Mouse (Mus musculus) cerebellum, adult 9-11 months (tissue): ENCODE results near the gene Ecm2.

Experiments
- DNase-seq: peaks from one replicate; pipeline ENCODE4 v3.0.0; 2022

Gene Ecm2

DNA sequence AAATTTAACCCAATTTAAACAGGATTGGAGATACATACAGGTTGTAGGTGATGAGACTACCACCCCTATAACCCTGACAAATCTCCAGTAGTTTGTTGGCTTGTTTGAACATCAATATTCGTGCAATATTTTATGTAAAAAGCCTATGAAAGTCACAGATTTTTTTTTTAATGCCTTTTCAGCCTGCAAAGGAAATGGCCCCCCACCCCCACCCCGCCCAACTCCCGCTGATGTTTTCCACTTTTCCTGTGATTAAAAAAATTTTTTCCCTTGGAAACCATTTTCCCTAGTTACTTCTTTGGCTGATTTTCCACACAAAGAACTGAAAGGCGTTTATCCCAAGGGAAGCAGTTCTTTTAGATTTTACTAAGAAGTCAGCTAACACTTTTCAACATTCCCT is at the start of gene Ecm2:
Ecm2 (plus strand) TSS at position 301 of the 400 bp plus-strand sequence.
- DNase-seq, result no peak

DNA sequence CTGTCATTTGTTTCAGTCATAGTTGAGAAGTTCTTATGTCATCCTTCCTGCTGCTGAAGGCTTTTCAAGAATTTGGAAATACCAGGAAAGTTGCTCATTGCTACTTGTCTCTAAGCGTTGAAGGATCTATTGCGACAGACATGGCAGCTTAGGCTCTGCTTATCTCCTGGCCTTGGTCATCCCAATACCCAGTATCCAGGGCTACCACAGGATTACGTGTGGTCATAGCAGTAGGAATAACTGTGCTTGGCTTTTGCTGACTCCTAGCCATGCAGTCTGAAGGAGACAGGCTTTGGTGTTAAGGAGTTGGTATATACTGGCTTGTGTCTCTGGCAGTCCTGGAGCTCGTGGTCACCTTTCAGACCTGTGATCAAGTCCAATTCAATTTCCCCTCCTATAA is 44.3 kb upstream of the Ecm2 start:
- no peak for DNase-seq

DNA sequence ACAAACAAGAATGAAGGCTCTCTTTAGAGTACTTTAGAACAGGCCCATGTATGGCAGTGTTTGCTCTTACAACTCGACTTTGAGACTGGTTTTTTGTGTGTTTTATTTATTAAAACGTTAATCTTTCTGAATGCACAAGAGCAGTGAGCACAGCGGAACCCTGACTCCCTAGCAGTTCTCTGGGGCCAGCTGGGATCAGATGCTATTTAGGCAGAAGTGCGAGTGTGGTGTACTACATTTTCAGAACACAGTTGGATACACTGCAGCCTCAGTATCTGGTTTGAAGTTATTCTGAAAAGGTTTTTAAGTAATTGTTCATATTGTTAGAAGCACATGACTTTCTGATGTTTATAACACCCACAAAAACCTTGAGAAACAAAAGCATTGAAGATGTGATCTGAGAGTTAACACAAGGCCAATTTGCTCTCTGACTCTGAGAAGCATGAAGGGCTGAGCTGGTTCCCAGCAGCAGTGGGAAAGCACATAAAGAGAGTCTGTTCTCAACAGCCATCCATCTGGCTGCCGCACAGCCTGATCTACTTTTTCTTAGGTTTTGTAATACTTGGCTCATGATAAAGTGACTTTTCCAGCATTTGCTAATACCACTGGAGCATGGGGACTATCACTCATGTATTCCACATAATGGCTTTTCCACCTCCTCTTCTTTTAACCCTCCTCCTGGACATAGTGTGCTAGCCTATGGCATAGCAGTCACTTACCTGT is 43.8 kb upstream of the Ecm2 start:
- no peak for DNase-seq

DNA sequence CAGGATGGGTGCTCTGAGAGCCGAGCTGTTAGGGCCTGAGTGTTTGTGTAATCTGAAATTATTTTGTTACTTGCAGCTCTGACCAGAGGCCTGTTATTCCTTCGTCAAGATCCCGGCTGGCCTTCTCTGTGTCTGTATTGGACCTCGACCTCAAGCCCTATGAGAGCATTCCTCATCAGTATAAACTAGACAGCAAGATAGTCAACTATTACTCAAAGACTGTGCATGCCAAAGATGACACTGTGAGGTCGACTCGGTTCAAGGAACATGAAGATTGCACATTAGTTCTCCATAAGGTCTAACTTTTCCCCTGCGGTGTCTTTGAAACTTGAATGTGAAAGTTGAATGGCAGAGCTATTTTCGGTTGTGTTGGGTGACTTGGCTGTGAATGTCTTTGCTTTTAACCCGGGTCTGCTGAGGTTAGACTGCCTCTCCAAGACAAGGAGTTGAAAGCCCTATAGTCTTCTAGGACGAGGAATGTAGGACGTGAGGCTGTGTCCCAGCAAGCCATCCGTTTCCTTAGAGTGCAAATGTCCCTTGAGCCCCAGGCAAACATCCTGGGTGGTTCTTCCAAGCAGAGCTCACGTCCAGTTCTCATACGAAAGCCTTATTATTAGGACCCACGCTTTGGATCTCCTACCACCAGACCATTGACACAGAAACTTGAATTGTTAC is 43.0 kb upstream of the Ecm2 start:
- DNase-seq, result no peak

DNA sequence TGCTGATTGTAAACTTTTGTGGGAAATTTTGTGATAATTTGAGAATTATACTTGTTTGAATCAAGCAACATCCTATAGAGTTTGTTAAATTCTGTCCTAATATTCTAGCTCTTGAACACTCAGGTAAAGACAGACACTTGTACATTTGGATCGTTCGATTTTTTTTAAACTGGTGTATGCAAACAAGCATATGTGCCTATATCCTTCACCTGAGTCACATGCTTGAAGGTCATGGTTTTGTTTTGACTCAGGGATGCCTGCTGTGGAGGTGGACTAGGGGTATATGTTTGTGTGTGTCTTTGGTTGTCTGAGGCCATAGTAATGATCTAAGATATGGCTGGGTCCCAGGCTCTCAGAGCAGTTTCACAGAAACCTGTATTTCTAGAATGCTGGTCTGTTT is 41.7 kb upstream of the Ecm2 start:
- DNase-seq, result no peak

DNA sequence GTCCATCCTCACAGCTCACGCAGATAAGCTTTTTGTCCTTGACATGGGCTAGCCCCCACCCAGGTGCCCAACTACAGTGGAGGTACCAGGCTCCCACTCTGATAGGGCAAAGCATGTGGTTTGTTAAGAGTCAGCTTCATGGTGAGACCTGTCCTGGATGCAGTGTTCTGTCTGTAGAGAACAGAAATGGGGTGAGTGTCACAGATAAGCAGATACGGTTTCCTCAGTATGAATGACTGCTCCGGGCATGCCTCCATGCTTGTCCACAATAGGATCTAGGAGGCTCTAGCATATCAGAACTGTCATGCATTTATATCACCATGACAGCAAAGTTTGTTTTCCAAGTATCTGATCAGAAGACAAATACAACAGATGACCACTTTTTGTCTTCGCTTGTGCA is 38.7 kb upstream of the Ecm2 start:
- DNase-seq, result no peak

DNA sequence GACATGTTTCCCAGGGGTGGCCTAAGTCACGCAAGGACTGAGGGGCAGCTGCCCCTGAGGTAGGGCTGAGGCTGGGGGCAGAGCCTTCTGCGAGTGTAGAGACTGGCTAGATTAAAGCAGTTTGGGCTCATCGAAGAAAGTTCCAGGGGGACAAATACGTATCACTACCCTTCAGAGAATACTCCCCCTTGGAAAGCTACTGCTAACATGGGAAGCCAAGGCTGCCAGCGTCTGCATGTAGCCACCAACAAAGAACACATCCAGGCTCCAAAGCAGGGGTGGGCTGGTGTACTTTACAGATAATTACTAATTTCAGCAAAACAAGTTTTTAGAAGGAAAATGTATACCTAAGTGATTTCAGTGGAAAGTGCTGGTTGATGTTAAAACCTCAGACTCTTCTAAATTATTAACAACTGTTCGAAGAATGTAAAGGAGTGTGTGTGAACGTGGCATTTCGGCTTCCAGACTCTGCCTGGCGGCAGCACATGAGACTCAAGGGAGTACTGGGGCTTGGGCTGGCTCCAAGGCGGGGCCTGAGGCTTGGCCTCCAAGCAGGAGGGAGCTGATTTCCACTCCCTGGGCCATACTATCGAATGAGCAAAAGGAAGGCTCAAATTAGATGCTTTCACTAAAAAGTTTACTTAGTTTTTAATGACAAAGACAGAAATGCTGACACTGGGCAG is 38.1 kb upstream of the Ecm2 start:
- no peak for DNase-seq

DNA sequence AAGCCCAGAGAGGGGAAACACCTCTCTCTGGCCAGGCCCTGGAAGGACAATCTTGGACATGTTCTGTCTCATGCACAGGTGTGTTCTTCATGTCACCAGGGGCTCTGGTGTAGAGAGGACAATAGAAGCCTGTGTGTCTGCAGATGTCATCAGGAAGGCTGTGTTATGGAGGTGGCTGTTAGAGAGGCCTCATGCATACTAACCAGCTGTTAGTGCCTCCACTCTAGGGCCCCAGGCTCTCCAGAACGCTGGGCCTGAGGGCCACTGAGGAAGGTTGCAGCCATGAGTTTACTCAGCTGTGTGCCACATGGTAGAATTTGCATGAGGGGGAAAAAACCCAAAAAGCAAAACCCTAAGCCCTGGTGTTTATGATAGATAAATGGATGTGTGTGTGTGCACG is 37.0 kb upstream of the Ecm2 start:
- no peak for DNase-seq

DNA sequence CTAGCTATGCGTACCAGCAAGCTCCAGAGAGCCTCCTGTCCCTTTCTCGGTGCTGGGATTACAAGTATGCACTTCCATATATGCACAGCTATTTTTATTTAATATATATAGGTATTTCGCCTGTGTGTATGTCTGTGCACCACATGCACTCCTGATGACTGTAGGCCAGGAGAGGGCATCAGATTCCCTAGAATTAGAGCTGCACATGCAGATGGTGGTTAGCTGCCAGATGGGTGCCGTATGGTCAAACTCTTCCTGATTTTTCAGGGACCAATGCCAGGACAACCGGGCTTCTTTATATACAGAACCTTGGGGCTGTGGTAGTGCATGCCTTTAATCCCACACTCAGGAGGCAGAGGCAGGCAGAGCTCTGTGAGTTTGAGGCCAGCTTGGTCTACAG is 35.6 kb upstream of the Ecm2 start:
- peak; percentile 20 for DNase-seq

DNA sequence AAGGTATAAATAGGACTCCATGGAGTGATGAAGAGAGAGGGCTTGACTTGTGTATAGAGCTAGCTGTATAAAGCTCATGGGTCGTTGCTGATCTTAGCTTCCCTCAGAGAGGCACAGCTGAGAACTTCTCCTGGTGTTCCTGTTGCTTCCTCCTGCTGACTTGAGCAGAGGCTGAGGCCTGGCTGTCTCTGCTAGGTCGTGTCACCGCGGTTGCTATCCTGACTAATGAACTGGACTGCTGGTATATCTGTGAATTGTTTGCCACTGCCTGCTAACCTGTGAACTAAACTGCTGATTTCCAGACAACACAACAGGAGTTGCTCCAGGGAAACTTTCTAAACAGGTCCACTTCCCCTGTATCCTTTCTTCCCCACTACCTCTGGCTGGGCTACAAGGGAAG is 34.3 kb upstream of the Ecm2 start:
- no peak for DNase-seq

DNA sequence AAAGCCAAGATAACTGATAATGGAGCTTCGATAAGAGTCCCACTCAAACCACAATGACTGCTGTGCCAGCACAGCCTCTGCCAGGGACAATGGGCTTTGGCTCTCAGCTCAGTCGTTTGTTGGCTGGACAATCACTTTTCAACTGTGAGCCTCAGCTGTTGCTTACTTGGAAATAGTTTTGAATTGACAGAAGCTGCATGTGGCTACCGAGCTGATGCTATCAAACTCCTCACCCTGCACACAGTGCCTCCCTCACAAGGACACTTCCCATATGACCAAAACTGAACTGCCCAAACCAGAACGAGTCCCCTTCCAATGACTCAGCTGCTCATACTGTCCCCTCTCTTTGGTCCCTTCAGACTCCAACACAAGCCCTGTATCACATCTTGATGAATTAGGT is 33.8 kb upstream of the Ecm2 start:
- no peak for DNase-seq

DNA sequence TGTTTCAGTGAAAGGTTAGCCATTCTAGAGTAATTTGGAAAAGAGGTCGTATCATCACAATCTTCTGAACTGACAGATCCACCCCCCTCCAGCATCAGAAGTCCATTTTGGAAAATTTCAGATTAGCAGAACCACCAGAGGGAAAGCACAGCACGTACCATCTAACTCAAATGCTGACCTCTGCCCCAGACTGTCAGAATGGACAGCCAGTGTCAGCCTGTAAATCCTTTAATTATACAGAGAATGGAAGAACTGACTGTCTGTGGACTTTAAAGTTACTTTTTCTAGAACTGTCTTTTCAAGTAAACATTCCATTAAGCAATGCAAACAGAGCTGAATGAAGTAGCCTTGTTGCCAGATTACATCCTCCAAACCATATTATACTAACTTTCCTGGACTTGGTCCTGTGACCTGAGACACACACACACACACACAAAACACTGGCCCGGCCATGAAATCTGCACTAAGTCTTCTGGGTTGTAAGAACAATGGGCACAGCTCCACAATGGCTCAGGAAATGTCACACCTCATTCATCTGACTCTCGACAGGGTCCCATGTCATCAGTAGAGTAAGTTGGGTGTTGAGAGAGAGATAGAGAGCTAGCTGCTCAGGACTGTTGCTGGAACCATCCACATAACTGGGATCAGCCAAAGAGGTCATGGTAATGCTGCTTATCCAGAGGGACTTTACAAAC is 32.5 kb upstream of the Ecm2 start:
- no peak for DNase-seq

DNA sequence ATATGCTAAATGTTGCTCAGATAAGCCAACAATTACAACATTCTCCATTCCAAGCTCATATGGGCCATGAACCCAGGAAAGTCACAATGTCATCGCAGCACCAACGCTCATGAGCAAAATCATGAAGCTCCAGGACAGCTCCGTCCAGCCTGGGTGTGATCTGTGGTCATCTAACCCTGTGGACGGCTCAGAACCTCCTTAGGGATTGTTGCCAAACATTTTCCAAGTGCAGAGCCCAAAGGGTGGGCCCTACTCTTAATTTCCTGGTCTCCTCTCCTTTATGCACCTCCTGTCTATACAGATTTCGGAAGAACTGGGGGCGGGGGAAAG is 32.0 kb upstream of the Ecm2 start:
- DNase-seq, result no peak

DNA sequence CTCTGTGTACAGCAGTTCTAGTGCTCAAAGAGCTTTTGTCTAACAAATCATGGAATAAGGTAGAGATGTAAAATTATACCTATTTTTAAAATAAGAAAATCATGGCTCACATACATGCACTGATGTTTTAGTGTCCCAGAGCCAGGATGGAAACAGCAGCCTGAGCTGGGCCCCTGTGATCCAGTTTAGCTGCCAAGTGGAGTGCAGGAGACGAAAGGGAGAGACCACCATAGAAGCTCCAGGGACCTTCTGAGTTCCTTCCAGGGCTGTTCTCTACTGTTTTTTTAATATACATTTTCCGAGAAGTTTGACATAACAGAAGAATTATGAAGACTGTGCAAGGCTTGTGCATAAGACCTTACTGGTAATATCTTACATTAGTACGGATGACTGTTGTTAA is 26.7 kb upstream of the Ecm2 start:
- no peak for DNase-seq

DNA sequence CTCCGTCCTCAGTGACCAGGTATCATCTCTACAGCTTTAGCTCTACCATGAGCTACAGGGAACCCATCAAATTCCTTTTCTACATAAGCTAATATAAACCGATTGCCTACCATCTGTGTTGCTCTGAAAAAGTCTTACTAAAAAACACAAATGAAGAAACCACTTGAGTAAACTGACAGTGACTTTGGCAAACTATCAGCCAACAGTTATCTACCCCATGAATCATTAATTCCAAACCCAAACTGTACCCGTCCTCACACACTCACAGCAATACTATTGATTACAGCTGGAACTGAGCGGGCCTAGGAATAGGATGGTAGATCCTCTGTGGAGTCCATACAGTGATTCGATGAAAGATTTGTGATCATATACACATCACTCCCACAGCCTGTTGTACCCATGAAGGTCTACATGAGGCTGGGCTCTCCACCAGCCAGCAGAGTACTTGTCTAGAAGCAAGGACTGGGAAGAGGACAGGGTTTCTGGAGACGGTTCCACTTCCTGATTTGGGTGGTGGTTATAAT is 25.7 kb upstream of the Ecm2 start:
- no peak for DNase-seq

DNA sequence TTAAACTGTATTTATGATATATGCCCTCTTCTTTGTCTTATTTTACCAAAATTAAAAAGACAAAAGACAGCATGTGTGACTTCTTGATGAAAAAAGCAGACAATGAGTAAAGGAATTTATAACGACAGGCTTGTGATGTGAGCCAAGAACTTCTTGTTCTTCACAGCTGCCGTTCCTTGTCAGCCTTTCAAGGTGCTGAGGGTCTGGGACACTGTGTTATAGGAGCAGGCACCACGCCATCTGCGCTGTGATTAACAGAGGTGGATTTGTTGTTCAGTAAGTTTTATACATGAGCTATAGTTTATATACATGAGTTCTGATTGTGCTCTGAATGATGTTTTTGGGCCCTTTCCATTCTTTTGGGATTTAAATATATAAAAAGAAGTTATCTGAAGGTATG is 25.2 kb upstream of the Ecm2 start:
- DNase-seq, result no peak

DNA sequence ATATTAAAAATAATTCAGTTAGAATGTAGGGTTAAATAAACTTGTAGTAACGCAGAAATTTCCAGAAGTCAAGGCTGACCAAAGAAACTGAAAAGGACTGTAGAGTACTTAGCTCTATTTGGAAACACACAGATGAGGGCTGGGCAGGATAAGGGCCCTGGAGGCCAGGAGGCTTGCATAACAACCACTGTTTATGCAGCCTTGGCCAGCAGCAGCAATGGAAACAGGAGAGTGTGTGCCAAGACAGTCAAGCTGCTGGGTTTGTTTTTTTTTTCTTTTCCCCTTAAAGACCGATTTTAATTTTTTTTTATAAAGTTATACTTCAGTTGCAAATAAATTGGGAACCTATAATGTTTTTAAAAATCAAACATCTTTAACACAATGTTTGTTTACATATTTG is 24.6 kb upstream of the Ecm2 start:
- peak; percentile 63 for DNase-seq

DNA sequence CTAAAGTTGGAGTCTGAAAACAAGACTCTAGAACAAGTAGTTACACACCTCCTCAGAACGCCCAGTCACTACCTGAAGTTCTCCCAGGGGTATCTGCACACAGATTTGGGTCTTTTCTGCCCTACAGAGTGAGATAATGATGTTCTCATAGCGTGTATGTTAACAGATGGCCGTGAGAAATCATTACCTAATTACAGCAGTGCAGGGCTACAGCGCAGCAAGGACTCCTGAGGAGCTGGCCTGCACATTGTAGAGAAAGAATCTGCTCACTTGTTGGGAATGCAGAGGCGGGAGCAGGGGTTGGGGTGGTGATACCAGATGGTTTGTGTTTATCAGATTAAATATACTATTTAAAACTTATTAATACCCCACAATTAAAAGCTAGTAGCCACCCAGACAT is 24.1 kb upstream of the Ecm2 start:
- DNase-seq, result peak; percentile 49

DNA sequence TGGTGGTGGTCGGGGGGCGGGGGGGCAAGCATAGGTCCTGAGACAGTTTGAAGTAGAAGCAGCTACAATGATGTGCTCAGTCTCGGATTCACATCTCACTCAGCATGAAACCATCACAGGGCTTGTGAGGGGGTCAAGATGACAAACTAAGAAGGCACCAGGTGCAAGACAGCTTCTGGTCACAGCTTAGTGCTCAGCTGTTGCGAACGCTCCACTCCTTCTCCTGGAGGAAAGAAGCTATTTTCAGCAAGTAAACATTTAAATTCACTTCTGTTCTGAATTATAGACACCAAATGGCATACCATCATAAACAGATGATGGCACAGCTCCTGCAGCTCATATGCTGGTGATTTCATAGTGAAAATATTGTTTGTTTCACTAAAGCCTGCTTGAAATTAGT is 19.2 kb upstream of the Ecm2 start:
- no peak for DNase-seq

DNA sequence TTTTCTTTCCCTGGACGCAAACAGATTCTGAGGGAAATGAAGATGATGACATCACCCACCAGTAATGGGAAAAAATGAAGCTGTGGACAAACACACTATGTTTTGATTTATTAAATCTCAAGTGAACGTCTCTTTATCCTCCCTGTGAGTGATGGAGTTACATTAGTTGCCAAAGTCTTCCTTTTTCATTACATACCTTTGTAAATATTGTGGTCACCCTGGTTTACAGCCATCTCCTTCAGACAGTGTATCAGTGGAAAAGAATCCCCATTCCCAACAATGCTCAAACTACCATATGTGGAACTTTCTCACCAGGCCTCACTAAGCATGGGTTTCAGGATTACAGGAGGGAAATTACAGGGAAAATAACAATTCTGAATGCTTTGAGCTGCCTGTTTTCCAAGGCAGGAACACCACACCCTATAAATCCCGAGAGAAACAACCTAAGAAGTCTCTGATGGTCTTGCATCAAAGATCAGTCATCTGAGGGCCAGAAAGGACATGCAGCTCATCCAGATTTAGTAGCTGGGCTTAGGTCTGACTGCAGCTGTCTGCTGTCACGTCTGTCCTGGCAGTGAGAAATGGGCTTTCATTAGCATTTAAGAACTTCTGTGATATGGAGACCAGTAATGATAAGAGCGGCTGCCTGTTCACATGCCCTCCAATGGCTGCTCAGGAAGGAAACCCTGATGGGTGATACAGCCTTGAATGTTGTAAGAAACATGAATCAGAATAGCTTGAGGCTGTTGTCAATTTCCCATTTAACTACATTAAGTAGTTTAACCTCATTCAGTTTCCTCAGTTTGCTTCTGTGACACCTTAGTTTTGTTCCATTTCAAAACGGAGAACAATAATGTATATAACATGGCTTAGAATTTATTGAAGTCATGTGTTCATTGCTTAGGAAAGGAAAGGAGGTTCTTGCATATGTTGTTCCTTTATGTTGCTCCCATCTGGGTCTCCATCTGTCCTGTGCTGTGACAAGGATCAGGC is 11.9 kb upstream of the Ecm2 start, which contains the start of gene Tes3-ps:
Tes3-ps (plus strand) TSS at position 943 of the 993 bp plus-strand sequence.
- DNase-seq, result no peak

DNA sequence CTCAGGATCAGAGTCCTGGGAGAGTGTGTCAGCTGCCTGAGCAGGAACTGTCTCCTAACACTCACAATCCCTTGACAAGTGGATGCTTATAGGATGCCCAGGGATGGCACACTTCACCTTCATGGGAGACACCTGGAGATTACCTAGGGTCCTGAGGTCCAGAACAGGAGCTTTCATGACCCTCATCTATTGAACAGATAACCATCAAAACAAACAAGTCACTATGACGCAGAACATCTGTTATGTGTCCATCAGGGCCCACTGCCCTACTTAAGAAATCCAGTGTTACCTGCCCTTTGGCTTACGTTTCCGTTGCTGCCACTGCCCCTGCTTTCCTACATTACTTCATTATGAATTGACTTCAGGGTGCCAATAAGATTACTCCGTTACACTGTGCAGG is 1.2 kb downstream of the Ecm2 start:
- no peak for DNase-seq

DNA sequence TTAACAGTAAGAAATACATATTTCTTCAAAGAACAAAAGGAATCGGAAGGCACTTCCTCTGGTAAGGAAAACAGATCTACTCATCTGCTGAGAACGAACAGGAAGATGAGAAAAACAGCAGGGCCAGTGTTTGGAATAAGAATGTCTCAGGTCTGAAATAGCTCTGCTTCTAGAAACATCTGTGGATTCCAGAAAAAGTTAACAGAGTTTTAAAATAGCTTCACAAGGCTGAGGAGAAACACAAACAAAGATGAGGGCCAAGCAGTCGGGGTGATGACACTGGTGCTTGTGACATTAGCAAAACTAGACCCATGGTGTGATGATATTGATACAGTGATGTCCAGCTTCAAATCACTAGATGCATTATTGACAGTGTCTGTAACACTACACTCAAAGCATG is 2.6 kb downstream of the Ecm2 start:
- no peak for DNase-seq
